Mouse (Mus musculus): ENCODE measurements around the gene Pafah1b2.

Gene Pafah1b2

GRCm38 (mm10) chr9:45981331-45981730 is 31.2 kb downstream of the Pafah1b2 start:
- DNase-seq (ENCODE audit: low spot score in 2 of 2), result peak in 1 of 2 experiments; percentile 13

GRCm38 (mm10) chr9:45980611-45981010 is 31.9 kb downstream of the Pafah1b2 start:
- no peak for DNase-seq (ENCODE audit: low spot score in 2 of 2)

GRCm38 (mm10) chr9:45979778-45980177 is 32.7 kb downstream of the Pafah1b2 start:
- DNase-seq (ENCODE audit: low spot score in 2 of 2), result no peak

GRCm38 (mm10) chr9:45976884-45977283 is 35.6 kb downstream of the Pafah1b2 start:
- DNase-seq (ENCODE audit: low spot score in 2 of 2), result no peak

GRCm38 (mm10) chr9:45963577-45963976 is 48.9 kb downstream of the Pafah1b2 start:
- DNase-seq (ENCODE audit: low spot score in 2 of 2), result no peak

- DNase-seq (ENCODE audit: low spot score in 2 of 2), result no peak
Observed at GRCm38 (mm10) chr9:45961855-45962254, 50.6 kb downstream of the Pafah1b2 start.

GRCm38 (mm10) chr9:45959661-45960060 is 52.8 kb downstream of the Pafah1b2 start:
- no peak for DNase-seq (ENCODE audit: low spot score in 2 of 2)

- DNase-seq (ENCODE audit: low spot score in 2 of 2), result no peak
Observed at GRCm38 (mm10) chr9:45958851-45959250, 53.6 kb downstream of the Pafah1b2 start.

- no peak for DNase-seq (ENCODE audit: low spot score in 2 of 2)
Observed at GRCm38 (mm10) chr9:45958023-45958670, 54.3 kb downstream of the Pafah1b2 start.

GRCm38 (mm10) chr9:45955107-45955963 is 57.2 kb downstream of the Pafah1b2 start, which contains the start of gene Sidt2:
Gene Sidt2, minus strand, starts transcription at chr9:45955258.
- DNase-seq (ENCODE audit: low spot score in 2 of 2), result peak; percentile 74 to 80

- peak; percentile 66 to 69 for DNase-seq (ENCODE audit: low spot score in 2 of 2)
Observed at GRCm38 (mm10) chr9:45954294-45955106, 58.0 kb downstream of the Pafah1b2 start.

- no peak for DNase-seq (ENCODE audit: low spot score in 2 of 2)
Observed at GRCm38 (mm10) chr9:45953511-45954293, 58.8 kb downstream of the Pafah1b2 start.

- no peak for DNase-seq (ENCODE audit: low spot score in 2 of 2)
Observed at GRCm38 (mm10) chr9:45952890-45953289, 59.6 kb downstream of the Pafah1b2 start.

- no peak for DNase-seq (ENCODE audit: low spot score in 2 of 2)
Observed at GRCm38 (mm10) chr9:45952057-45952456, 60.4 kb downstream of the Pafah1b2 start.

GRCm38 (mm10) chr9:45946872-45947183 is 65.7 kb downstream of the Pafah1b2 start:
- DNase-seq (ENCODE audit: low spot score in 2 of 2), result no peak

- no peak for DNase-seq (ENCODE audit: low spot score in 2 of 2)
Observed at GRCm38 (mm10) chr9:45946182-45946871, 66.2 kb downstream of the Pafah1b2 start.

GRCm38 (mm10) chr9:45945721-45946120 is 66.8 kb downstream of the Pafah1b2 start:
- DNase-seq (ENCODE audit: low spot score in 2 of 2), result peak in 1 of 2 experiments; percentile 37

GRCm38 (mm10) chr9:45944506-45945400 is 67.7 kb downstream of the Pafah1b2 start:
- peak; percentile 92 to 93 for DNase-seq (ENCODE audit: low spot score in 2 of 2)

GRCm38 (mm10) chr9:45943628-45944505 is 68.6 kb downstream of the Pafah1b2 start:
- no peak for DNase-seq (ENCODE audit: low spot score in 2 of 2)
